Mouse (Mus musculus) left cerebral cortex, adult 11 months (tissue): ENCODE measurements around the gene Ceacam20.
A peak's percentile ranks its signal among the peaks of the same experiment; 100 is the strongest.
"Not testable (repeated sequence)": the region's sequence is repeated elsewhere in the genome, so short reads cannot be mapped to it uniquely, and the experiment has no call there.

Source experiments
- DNase-seq: peaks from one replicate; pipeline ENCODE4 v3.0.0; 2022; ENCODE audit warnings: low spot score

Ceacam20 gene

GRCm38 (mm10) chr7:19964985-19965579 is at the start of gene Ceacam20:
TSS of gene Ceacam20 (plus strand) at chr7:19965412.
- no peak for DNase-seq

GRCm38 (mm10) chr7:19920166-19920505 is 45.1 kb upstream of the Ceacam20 start:
- no peak for DNase-seq

- DNase-seq = peak; percentile 62
Measured at GRCm38 (mm10) chr7:19920506-19921261, 44.5 kb upstream of the Ceacam20 start, which contains the start of gene Pvr. TSS of gene Pvr (minus strand) at chr7:19921160.

GRCm38 (mm10) chr7:19923354-19923753 is 41.9 kb upstream of the Ceacam20 start:
- no peak for DNase-seq

- no peak for DNase-seq
Measured at GRCm38 (mm10) chr7:19923797-19924196, 41.4 kb upstream of the Ceacam20 start.

GRCm38 (mm10) chr7:19925376-19925775 is 39.8 kb upstream of the Ceacam20 start:
- no peak for DNase-seq

GRCm38 (mm10) chr7:19926849-19927480 is 38.2 kb upstream of the Ceacam20 start:
- no peak for DNase-seq

- no peak for DNase-seq
Measured at GRCm38 (mm10) chr7:19928486-19928885, 36.7 kb upstream of the Ceacam20 start.

GRCm38 (mm10) chr7:19930481-19930880 is 34.7 kb upstream of the Ceacam20 start:
- DNase-seq = not testable (repeated sequence)

GRCm38 (mm10) chr7:19932133-19932876 is 32.9 kb upstream of the Ceacam20 start:
- no peak for DNase-seq

- peak; percentile 73 for DNase-seq
Measured at GRCm38 (mm10) chr7:19932877-19933809, 32.1 kb upstream of the Ceacam20 start.

- DNase-seq = no peak
Measured at GRCm38 (mm10) chr7:19935171-19935751, 30.0 kb upstream of the Ceacam20 start.

GRCm38 (mm10) chr7:19935961-19936360 is 29.3 kb upstream of the Ceacam20 start:
- no peak for DNase-seq

GRCm38 (mm10) chr7:19937229-19937821 is 27.9 kb upstream of the Ceacam20 start:
- DNase-seq = no peak

- peak; percentile 40 for DNase-seq
Measured at GRCm38 (mm10) chr7:19939555-19940235, 25.5 kb upstream of the Ceacam20 start.

GRCm38 (mm10) chr7:19940256-19940655 is 25.0 kb upstream of the Ceacam20 start:
- no peak for DNase-seq

- no peak for DNase-seq
Measured at GRCm38 (mm10) chr7:19944709-19945108, 20.5 kb upstream of the Ceacam20 start.

GRCm38 (mm10) chr7:19945201-19945600 is 20.0 kb upstream of the Ceacam20 start:
- DNase-seq = no peak

GRCm38 (mm10) chr7:19945821-19946515 is 19.2 kb upstream of the Ceacam20 start:
- no peak for DNase-seq
